Mouse (Mus musculus) MEL-GATA-1-ER (cell line): ENCODE measurements around the gene Nudt7.

Experiments used
- DNase-seq: peaks from one replicate; pipeline ENCODE4 v3.0.0-alpha.2; 2012; ENCODE audit warnings: low read depth; ENCODE audit errors: extremely low read depth

Gene Nudt7

GRCm38 (mm10) chr8:114143645-114144290 lies 10.4 kb downstream of the Nudt7 start:
- DNase-seq: no peak

- no peak for DNase-seq
Measured at GRCm38 (mm10) chr8:114153311-114154045, 20.1 kb downstream of the Nudt7 start.

GRCm38 (mm10) chr8:114158586-114158985 lies 25.2 kb downstream of the Nudt7 start:
- no peak for DNase-seq

- DNase-seq: no peak
Measured at GRCm38 (mm10) chr8:114159666-114160065, 26.3 kb downstream of the Nudt7 start.

- DNase-seq: no peak
Measured at GRCm38 (mm10) chr8:114163871-114164270, 30.5 kb downstream of the Nudt7 start.

DNA sequence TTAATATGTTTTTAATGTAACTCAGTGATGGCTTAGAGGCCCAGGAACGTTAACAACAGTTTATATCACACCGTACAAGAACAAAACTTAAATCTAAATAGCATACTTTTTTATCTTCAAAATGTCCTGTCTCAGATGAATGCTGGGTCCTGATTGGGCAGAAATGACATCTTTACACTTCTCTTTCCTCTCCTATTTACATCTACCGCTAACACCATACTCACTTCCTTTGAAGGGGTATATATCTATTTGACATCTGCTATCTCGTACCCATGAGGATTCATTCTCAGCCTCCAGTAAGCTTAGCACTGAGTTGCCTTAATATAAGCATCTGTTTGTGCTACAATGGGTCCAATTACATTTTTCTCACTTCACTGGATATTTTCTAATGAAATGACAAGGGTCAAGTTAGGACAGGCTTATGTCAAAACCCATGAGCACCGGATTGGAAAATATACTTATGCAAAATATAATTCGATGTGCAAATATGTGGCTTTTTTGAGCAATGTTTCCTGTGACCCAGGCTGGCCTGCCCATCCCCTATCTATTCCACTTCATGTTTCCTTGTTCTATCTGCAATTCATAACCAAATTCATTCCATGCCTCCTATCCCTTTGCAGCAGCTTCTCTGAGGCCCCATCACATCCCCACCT lies 31.2 kb downstream of the Nudt7 start:
- DNase-seq: no peak

- no peak for DNase-seq
Measured at GRCm38 (mm10) chr8:114165741-114166140, 32.4 kb downstream of the Nudt7 start.

- no peak for DNase-seq
Measured at GRCm38 (mm10) chr8:114176721-114177120, 43.4 kb downstream of the Nudt7 start.

DNA sequence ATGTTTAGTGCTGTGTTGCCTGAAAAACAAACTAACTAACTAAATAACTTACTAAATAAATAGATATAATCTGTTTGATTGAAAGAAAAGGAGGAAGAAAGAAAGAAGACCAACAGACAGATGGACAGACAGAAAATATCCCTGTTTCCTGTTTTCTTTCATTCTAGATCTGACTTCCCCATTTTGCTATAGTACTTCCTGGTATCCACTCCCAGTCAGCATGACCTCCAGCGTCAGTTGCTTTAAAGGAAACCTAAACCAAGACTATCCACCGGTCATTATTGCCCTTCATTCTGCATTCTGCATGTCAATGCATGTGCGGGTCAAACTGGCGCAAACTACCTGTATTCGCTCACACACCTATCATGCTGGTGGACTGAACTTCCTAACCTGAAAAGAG lies 60.0 kb downstream of the Nudt7 start:
- no peak for DNase-seq

- no peak for DNase-seq
Measured at GRCm38 (mm10) chr8:114198990-114199389, 65.6 kb downstream of the Nudt7 start.
